Mouse (Mus musculus) layer of hippocampus, postnatal 36 days (tissue): ENCODE measurements around the gene Hbs1l. TPM values are rescaled to one million over a fixed set of nuclear protein-coding genes. Genes with fewer than 3 reads are reported as not detected.

Experiments used
- DNase-seq, 2 experiments: peaks; one replicate each; pipeline ENCODE4 v3.0.0; 2022
- total RNA-seq, 2 experiments: library from RNA; stranded (reverse); gene quantifications; 2 replicates each; pipeline ENCODE4 v1.2.3; 2021

Hbs1l gene
- total RNA-seq, 2 experiments from 2014 or later, result 65.7 to 66.9 TPM

DNA sequence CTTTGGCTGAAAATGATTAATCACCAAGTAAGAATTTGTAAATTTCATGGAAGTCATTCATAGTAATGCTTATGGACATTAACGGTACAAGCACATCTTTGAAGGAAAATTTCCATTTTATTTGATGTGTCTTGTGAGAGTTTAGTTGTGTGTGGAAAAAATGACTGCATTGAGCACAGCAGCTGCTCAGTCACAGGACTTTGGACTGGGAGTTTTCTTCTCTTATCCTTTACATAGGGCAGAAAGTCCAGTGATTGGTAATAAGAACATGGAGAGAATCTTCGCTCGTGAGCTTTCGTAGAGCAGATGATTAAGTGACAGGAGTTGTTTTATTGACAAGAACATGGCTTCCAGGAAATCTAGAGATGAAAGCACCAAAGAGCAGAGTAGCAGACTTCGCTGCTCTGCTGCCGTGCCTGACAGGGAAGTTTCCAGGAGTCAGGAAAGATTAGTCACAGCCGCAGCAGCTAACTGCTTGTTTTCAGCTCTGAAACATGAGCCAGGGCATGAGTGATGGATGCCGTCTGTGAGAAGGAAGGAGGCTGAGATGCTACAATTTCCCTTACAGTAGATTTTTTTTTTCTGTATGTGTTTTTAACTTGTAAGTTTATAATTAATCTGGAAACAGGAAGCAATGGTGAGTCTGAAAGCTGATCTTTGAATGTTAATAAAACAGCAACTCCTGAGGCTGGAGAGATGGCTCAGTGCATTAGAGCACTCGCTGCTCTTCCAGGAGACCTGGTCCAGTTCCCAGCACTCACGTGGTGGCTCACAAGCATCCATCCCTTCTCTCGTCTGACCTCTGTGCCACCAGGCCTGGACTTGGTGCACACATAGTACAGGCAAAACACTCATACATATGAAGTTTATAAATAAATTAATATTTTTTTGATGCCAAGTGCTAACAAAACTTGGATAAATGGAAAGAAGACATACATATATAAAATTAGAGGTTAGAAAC is 9.2 kb downstream of the Hbs1l start:
- DNase-seq, result no peak

DNA sequence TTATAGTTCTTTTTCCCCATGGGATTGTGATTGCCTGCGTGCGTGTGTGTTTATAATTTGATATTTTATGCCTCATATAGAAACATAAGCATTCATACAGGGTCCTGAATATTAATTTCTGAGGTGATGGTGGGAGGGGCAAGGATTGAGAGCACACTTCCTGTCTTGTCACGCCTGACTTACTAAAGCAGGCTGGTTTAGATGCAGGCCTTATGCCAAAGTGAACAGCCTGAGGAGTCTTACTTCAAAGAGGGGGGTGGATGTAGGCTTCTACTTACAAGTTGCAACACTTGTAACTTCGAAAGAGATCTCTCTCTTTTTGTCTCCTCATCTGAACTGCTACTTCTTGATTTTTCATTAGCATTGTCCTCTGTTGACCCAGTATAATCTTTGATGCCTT is 18.0 kb downstream of the Hbs1l start:
- DNase-seq, result no peak

DNA sequence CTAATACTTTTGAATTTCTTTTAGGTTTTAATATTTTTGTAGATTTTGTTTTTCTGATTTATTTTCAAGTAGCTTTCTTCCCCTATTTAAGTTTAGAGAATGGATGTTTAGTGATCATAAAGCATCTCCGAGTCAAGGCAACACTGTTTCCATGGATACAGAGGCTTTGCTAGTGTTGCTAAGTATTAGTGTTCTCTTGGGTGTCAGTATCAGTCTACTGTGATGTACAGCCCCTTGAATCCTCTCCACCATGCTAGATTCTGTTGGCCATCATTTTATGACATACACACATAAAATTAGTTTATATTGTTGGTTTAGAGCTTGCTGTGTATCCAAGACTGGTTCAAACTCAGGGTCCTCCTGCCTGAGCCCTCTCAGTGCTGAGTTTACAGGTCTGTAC is 20.3 kb downstream of the Hbs1l start:
- DNase-seq, result no peak

DNA sequence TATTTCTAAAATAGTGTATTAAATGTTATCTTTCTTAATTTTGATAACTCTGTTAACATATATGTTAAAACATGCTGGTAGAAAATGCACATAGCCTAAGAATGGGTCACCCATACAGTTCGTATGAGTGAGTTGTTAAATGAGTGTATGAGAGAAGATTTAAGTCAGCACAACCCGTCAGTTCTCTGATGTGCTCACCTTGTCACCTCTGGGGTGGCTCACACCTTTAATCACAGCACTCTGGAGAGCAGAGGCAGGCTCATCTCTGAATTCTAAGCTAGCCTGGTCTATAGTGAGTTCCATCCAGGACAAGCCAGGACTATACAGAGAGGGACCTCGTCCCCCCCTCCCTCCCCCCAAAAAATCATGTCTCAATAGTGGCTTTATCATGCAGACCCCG is 22.5 kb downstream of the Hbs1l start:
- no peak for DNase-seq

DNA sequence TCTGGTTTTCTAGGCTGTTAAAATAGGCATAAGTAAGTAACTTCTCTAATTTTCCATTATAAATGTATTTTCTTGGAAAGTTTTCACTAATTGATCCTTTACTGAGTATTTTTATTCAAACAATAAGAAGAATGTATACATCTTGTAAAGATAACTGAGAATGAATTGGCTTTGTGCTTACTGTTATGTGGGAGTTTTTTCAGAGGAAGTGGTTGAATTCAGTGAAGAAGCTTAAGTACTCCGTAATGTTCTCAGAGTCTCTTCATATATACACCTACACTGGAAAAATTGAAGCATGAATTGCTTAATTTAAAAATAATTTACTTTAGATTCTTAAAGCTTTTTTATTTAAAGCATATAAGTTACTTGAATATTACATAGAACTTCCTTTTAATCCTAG is 23.2 kb downstream of the Hbs1l start:
- no peak for DNase-seq

DNA sequence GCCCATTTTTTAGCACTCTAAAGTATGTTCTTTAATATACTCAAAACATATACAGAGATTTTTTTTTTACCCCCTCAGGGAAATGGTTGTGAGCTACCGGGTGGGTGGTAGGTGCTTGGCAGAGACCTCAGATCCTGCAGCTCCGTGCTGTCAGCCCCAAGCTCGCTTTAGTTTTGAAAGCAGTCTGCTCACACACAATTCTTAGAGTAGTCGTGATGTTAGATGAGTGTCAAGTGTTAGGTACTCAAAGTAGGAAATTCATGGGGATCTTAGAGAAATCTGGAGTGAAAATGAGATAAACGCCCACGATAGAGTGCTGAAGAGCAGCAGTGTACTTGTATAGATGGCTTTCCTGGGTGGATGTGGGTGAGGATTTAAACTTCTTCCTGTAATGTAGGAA is 24.8 kb downstream of the Hbs1l start:
- no peak for DNase-seq

DNA sequence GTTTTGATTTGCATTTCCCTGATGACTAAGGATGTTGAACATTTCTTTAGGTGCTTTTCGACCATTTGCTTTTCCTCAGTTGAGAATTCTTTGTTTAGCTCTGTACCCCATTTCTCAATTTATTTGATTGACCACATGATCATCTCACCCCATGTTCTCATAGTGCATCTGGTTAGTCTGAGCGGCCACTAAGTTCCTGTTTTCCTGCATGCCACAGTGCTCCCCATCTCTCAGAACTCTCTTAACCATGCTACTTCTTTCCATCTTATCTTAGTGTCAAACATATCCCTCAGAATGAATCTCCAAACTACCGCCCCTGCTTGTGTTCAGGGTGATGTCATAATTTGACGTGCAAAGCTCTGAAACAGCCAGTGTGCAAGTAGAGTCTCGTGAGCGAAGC is 30.6 kb downstream of the Hbs1l start:
- DNase-seq, result no peak

DNA sequence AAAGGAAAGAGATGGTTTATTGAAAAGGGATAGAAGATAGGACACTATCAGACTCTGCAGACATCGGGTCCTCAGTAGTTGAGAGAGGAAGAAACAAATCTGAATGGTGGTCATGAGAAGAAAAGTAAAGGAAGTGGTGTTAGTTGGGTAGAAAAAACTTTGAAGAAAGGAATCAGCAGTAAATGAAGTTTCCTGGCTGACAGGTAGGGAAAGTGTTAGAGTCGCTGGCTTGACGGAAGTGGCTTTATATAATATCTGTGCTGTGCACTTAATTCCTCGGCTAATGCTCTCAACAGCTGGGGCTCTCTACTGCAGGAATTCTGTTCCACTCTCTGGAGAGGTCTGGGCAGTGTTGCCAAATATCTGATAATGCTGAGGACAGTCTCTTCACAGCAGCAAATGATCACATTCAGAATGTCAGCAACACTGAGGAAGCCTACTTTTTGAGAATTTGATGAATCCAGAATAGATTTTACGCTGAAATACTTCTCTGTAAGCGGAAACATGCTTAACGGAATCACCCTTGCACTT is 31.9 kb downstream of the Hbs1l start:
- DNase-seq, result no peak

DNA sequence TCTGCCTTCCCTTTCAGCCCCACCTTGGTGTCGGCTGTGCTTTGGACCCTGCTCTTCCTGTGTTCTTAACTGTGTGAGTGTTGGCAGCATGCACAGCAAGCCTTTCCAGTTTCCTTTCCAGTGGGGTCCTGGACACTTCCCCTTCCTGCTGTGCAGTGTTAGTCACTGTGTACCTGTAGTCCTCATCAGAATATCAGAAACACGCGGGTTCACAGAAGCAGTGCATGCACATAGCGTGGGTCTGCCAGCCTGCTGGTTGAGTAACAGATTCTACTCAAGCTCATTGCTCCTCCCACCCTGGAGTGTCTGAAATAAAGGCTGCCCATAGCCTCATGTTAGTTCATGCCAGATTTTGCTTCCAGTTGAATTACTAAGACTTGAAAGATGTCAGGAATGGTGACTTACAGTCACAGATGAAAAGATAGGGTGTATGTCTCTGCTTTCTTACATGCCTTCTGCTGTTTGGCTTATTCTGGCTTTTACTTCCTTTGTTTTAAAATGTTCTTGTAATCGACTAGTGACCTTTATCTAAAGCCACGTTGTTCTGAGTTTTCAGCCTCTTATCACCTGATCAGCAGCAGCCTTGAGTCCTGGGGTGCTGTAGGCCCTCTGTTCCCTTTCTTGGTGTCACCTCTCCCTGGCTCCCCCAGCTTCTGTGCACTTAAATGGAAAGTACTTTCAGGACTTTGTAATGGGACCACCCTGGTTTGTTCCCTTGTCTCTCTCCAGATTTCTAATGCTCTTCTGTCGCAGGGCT is 38.7 kb downstream of the Hbs1l start:
- no peak for DNase-seq

DNA sequence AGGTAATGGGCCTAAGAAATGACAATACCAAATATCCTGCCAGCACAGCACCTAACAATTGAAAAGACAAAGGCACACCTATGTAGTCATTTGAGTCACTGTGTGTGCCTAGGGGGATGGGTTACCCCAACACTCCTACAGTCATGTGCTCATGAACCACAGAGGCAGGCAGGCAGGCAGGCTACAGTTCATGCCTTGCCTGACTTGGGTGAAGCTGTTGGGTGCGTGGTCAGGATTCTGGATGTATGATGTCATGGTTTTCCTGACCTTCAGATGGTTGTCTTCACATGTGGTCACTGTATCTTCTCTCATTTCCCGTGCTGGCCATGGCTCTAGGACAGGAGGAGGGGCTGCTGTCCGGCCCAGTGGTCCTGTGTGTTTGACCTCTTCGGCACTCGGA is 39.8 kb downstream of the Hbs1l start:
- DNase-seq, result no peak

DNA sequence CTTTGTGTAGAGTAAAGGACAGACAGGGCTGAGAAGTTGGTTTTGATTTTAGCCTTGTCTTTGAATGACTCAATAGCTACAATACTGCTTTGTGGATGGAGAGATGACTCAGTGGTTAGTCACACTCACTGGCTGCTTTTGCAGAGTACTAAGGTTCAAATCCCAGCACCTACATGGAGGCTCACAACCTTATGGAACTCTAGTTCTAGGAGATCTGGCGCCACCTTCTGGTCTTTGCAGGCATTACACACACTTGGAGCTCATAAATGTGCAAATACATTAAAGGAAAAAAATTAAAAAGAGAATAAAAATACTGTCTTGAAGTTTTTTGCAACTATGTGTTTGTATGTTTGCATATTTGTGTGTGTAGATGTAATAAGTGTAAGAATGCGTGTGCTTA is 41.4 kb downstream of the Hbs1l start:
- DNase-seq, result no peak

DNA sequence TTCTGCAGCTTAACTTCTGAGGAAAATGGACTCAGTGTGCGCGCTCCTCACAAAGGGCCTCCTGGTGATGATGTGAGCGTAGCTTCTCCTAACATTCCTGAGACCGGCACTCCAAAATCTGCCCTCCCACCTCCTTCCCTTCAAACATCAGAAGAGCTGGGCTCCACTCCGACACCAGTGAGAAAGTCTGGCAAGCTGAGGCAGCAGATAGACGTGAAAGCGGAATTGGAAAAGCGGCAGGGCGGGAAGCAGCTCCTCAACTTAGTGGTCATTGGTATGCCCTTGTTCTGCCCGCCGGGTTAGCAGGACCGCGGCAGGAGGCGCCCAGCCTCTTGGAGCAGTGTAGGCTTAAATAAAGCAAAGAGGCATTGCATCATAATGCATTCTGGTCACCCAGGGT is 45.9 kb downstream of the Hbs1l start:
- no peak for DNase-seq

DNA sequence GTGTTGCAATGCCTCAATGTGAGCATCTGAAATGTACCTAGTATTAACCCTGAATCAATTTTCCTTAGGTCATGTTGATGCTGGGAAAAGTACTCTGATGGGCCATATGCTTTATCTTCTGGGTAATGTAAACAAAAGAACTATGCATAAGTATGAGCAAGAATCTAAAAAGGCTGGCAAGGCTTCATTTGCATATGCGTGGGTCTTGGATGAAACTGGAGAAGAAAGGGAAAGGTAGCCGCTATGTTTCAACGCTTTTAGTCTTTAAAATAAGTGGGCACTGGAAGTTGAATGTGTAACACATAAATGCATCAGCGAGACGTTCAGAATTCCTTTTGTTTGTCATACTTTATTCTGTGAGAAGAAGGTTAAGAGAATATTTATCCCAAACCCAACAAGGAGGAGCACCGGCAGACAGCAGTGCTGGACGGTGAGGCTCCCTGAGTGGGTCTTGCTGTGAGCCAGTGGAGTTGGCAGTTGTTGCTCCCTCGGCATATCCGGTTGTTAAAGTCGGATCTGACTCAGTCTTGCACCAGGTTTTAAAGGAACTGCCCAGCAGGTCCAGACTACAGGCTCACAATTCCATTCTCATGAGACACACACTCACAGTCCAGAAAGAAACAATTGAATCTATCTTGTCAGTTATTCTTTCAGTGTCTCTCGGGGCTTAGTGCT is 46.7 kb downstream of the Hbs1l start:
- DNase-seq, result no peak

DNA sequence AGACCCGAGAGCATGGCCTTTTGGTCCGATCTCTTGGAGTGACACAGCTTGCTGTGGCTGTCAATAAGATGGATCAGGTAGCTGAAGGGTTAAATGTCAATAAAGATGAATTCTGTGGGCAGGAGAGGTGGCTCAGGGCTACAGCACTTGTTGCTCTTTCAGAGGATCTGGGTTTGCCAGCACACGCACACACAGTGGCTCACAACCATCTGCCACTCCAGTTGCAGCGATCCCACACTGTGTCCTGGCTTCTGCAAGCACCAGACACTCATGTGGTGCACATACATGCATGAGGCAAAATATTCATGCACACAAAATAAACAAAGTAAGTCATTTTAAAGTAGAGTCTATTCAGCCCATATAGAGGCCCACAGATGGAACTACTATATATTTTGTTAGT is 51.6 kb downstream of the Hbs1l start:
- peak; percentile 15 to 32 for DNase-seq

DNA sequence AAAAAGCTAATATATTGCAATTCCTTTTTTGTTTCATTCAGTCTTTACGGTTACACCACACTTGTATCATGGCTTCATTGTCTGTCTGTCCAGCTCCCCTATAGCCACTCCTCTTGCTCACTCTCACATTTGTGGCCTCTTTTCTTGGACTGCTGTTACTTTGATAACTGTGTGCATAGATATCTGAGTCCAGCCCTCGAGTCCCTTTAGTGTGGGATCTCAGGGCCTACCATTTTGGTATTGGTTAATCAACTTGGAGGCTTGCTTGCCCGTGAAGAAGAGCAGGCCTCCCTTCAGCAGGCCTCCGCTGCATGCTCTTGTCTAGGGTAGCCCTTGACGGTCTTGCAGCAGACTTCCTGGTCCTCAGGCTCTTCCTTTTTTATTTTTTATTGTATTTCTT is 53.7 kb downstream of the Hbs1l start:
- no peak for DNase-seq

DNA sequence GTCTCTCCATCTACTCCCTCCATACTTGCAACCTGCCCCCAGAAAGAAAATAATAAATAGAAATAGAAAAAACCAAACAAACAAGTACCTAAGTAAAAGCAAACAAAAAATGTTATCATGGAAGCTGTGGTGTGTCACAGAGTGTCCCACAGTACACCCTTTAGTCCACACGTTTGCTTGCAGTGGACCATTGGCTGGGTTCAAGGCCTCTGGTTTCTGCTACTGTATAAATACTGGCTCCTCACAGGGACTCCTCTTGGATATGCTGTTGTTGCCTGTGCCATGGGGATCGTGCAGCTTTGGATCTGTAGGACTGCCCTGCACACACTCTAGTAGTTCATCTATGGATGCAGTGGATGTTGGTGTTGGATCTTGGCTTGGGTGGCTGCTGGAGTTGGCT is 54.2 kb downstream of the Hbs1l start:
- no peak for DNase-seq

DNA sequence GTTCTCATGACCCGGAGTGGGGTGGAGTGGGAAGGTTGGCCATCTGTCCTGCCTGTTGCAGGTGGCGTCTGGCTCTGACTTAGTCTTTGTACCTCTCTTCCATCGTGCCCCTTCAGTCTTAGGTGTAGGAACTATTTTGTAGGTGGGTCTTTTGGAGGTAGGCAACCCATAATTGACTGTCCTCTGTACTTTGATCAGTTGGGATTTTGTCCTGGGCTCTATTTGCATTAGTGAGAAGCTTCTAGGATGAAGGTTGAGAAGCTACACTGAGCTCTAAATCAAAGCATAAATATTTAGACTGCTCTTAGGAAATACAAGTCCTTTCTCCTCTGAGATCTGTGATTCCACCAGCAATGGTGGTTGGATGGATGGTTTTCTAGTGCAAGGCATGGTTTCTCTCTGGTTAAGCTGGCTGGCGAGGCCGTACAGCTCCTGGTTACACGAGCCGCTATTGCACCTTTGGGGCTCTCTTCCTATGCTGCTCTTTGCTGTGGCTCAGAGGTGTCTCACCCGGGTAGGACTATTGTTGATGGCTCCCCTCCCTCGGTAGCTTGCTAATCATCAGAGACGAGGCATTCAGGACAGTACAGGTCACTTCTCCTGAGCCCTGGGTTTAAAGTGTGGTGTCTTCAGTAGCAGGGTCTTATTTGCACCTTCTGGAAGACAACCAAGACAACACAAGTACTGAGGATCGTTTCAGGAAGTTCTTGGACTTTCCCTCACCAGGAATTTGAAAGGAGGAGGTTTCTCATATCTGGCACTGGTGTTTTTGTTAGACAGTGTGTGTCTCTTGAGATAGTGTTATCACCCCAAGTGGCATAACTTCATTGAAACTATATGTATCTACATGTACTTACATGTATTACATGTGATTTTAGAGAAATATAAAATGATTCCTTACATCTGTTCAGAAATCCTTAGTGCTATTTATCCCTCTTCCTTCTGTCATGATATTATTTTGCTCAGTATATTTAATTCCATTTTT is 55.0 kb downstream of the Hbs1l start:
- DNase-seq, result no peak

DNA sequence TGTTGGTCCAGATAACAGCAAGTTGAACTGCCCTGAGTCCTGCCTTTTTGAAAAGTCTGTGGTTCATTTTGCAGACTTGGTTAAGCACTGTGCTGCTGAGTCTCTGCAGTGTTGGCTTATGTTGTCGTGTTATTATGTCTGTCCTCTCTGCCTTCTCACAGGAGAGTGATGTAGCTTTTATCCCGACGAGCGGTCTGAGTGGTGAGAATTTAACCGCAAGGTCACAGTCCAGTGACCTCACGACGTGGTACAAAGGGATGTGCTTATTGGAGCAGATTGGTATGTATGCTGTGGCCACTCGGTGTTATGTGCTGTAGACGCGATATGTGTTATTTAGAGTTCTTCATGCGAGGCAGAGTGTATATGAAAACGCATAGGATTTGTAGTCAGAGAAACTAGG is 56.0 kb downstream of the Hbs1l start:
- no peak for DNase-seq

DNA sequence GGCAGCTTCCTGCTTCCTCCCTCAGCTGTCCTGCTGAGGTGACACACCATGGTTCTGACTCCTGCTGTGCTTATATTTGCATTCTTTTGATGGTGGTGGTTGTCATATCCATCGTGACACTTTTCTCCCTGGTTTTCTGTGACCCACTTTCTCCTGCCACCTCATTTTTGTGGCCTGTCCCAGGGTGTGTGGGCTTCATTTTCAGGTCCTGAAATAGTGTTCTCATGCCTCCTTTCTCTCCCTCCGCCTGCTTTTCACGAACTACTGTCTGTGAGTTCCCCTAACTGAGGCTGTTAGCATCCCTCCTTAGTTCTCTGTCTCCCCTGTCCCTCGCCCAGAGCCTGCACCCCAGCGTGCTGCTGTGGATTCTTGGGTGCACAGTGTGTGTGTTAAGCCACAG is 58.1 kb downstream of the Hbs1l start:
- DNase-seq, result no peak

DNA sequence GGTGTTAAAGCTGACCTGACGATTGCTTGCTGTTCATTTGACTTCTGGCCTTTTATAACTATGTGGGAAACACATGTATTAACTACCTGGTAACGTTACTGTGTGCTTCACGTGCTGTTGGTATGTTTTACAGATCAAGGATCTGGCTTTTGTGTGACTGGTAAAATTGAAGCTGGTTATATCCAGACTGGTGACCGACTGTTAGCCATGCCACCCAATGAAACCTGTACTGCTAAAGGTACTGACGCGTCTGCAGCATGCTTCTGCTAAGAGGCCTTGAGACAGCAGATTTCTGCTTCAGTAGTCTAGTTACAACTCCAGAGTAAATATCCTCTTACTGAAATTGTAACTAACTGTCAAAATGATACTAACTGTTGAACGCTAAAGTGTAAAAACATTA is 58.7 kb downstream of the Hbs1l start:
- no peak for DNase-seq

DNA sequence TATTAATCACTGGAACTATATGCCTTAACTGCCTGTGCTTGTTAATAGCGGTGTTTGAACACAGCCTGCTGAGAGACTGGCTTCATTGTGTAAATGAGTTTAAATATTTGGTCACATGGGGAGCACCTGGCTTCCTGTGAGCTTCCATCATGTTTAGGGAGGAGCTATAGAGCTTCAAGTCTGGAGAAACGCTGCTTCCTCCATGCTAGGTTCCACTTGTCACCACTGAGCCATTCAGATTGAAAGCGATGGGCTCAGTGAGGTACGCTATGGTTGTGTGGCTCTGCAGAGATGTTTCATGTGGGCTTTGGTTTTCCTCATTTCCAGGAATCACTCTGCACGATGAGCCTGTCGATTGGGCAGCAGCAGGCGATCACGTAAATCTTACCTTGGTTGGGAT is 62.2 kb downstream of the Hbs1l start:
- no peak for DNase-seq

DNA sequence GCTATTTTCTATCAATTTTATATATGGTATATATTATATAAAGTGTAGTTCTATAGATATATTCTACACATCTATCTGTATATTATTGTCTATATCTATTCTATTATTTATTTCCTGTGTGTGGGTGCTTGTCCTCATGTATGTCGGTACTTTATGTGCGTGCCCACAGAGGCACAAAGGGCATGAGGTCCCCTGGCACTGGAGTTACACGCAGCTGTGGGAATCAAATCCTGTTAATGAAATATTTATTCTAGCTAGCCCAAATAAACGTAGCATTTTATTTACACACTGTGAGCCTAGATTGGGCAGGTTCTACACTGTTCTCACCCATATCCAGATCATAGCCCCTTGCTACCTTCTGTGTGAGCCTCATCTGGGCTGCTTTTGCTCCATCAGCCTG is 63.3 kb downstream of the Hbs1l start:
- DNase-seq, result no peak
